Mouse (Mus musculus): ENCODE results near the gene Dhrs2.

Gene Dhrs2

DNA sequence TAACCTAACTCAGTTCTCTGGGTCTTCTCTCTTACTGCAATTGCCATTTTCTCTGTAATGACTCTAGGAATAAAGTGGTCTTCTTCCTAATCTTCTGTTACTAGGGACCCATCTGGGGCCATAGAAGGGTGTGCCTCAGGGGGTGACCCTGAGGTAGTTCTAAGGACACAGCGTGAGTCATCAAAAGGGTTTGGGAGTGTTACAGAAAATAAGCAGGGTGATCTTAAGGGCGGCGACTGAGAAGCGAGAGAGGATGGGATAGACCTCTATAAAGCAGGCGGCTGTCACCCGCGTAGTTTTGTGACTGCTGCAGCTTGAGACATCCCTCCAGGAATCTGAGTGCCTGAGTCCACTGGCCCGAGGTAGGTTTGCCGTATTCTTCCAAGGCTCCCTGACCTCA is at the start of gene Dhrs2:
Gene Dhrs2 (plus strand): TSS at position 301 of the 400 bp plus-strand sequence.
- DNase-seq: no peak

DNA sequence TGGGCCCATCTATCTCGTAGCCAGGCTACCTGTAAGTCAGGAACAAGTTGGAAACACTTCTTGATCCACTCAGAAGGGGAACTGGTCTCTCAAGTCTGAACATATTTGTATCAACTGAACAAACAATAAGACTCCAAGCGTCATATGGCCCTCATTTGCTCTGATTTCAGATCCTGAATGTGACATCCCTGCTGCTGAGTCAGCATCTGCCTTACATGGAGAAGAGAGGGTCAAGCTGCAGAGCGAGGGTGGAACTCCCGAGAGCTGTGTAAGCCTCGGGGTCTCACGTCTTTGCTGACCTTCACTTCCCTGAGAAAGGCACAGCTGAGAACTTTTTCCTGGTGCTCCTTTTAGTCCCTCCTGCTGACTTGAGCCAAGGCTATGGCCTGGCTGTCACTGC is 47.6 kb upstream of the Dhrs2 start:
- no peak for DNase-seq

DNA sequence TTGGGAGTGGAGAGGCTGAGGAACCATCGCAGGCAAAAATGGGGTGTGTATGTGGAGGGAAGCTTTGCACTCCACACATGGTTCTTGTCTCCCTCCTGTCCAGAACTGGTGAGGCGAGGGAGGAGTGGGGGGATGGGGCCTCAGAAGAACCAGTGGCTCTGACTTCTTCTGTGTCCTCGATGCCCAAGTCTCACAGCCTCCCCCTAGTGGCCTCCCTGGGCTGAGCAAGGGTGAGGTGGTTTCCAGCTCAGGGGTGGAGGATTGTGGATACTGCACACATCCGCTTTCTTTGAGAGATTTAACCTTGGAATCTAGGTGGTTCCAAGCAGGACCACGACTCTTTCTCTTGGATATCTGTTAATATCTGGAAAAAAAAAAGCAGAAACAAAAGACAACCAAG is 44.5 kb upstream of the Dhrs2 start:
- DNase-seq: peak; percentile 79

GRCm38 (mm10) chr14:55180951-55181350 is 40.9 kb upstream of the Dhrs2 start:
- no peak for DNase-seq

- no peak for DNase-seq
These were observed 38.6 kb upstream of the Dhrs2 start for GRCm38 (mm10) chr14:55183231-55183630.

DNA sequence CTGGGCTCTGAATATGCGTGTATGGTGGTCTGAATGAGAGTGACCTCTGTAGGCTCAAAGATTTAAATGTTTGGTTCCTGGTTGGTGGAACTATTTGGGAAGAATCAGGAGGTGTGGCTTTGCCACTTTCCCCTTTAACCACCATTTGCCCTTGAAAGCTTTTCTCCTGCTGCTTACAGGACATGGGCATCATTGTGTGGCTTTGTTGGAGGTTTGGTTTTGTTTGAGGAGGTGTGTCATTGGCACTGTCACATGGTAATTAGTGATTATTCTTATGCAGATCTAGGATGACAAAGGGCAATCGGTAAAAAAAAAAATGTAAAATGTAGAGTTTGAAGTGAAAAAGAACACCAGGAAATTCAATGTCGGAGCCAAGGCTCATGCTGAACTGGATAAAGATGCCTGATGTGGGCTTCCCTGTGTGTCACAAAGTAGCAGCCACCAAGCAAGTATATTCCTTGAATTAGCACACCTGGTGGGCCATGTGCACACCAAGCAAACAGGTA is 37.1 kb upstream of the Dhrs2 start:
- no peak for DNase-seq

GRCm38 (mm10) chr14:55188491-55188890 is 33.3 kb upstream of the Dhrs2 start:
- no peak for DNase-seq

- DNase-seq: no peak
These were observed 32.4 kb upstream of the Dhrs2 start for GRCm38 (mm10) chr14:55189351-55189769.

- no peak for DNase-seq
These were observed 28.5 kb upstream of the Dhrs2 start for GRCm38 (mm10) chr14:55193354-55193753.

GRCm38 (mm10) chr14:55193876-55194635 is 27.8 kb upstream of the Dhrs2 start:
- DNase-seq: peak; percentile 39

DNA sequence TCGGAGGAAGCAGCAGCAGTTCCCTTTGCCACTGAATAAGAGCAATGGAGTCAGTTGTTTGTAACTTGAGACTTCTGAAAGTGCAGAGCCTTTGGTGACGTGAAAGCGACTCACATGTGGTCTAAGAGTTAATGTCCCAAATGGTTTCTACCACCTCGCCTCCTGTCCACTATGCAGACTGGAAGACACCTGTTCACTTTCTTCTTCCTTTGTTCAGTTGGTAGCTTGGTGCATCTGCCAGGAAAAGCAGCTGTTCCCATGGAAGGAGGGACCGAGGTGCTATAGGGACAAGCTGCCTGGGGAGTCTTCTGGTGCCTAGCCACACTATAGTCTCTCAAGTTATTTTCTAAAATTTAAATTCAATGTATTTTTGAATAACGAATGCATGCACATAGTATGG is 27.0 kb upstream of the Dhrs2 start:
- no peak for DNase-seq

DNA sequence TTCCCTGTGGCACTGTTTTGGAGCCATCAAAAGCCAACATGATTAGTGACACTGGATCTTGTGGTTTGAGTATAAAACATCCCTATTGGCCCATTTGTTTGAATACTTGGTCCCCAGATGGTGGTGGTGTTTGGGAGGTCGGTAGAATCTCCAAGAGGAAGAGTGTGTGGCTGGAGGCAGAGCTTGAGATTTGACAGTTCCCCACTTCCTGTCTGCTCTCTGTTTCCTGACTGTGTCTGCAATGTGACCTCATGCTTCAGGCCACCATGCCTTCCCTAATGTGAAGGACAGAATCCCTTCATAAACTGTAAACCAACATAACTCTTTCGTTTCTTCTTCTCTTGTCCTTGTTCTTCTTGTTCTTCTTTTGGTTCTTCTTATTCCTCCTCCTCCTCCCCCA is 24.7 kb upstream of the Dhrs2 start:
- DNase-seq: peak; percentile 13

DNA sequence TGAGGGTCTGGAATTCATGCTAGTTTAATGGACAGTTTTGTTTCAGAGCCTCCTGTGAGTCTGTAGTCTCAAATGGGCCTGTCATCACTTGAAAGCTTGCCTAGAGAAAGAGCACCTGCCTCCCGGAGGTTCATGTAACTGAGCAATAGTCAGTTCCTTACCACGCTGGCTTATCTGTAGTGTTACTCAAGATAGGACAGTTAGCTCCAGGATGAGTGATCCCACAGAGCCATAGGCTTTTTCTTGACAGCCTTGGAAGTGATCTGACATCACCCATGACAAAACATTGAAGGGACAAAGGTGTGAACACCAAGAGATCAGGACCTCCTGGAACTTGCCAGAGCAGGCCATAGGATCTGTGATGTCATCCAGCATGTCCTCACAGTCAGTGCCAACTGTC is 23.6 kb upstream of the Dhrs2 start:
- DNase-seq: no peak

DNA sequence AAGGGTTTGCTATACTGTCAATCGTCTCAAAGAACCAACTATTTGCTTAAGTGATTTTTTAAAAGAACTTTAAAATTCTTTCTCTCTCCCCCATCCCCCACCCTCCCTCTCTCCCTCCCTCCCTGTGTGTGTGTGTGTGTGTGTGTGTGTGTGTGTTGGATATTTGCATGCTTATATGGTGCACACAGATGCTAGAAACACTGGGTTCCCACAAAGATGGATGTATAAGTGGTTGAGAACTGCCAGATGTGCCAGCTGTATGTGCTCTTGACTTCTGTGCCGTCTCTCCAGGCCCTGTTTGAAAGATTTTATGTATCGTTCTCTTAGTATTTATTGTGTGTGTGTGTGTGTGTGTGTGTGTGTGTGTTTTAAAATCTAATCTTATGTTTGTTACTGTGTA is 17.3 kb upstream of the Dhrs2 start:
- no peak for DNase-seq

- DNase-seq: no peak
These were observed 16.6 kb upstream of the Dhrs2 start for GRCm38 (mm10) chr14:55205045-55205750.

DNA sequence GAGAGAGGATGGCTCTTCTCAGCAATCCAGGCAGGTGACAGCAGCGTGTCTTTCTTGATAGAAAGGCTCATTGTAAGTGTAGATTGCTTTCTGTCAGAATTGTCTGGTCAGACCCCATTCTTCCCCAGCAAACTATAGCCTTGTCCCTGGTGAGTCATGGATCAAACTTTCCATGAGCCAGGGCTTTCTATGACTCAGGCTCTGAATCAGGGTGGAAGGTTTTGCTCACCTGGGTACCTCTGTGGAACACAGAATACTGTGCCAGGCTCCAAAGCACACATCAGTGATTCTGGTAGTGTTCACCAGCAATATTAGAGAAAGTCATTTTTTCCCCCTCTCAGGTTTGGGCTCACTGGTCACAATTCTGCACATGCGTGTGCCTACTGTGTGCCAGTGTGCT is 13.5 kb upstream of the Dhrs2 start:
- no peak for DNase-seq

DNA sequence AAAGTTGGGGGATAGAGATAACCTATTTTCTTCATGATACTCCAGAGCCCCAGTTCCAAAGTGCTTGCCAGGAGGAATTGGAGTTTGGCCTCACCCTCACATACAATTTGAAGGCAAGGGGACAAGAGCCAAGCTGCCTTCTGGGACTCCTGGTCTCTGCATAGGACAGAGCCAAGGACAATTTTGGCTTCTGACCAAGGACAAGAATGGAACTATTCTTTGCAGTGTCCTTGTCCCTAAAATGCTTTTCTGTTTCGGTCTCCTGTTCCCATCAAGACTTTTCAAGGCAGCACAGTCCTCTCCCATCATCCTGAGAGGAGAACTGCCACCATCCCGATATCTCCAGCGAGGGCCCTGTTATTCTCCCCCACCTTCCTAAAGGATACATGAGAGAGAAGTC is 8.2 kb upstream of the Dhrs2 start:
- no peak for DNase-seq

GRCm38 (mm10) chr14:55214507-55214906 is 7.3 kb upstream of the Dhrs2 start:
- peak; percentile 81 for DNase-seq

DNA sequence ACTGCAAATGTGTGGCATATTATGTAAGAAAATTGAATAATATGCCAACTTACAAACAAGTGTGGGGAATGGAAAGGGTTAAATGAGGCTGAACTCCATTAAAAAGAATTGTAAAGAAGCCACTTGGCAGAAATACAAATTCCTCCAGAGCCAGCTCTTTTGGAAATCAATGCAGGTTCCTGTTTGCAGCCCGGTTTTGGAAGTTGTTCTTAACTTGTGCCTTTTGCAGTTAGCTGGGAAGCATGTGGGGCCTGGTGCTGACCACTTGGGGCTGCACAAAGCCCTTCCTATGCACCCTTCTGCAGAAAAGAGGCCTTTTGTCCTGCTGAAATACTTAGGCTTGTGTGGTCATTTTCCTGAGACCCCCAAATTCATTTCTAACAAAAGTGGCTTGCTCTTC is 1.4 kb downstream of the Dhrs2 start:
- DNase-seq: no peak

DNA sequence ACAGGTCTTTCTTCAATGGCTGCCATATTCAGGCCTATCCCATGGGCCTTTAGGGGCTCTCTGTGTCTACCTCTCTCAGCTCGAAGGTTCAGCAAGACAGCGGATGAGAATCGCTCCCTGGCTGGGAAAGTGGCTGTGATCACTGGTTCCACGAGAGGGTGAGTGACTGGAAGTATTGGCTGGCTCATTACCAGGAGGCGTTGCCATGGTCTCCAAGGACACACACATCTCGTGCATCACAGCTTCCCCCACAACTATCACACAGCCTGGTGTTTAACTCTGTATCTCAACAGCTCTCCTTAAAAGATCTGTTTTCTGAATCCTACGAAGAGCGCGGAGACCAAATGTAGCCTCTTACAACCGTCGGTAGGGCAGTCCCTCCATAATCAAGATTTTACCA is 12.8 kb downstream of the Dhrs2 start:
- DNase-seq: no peak

DNA sequence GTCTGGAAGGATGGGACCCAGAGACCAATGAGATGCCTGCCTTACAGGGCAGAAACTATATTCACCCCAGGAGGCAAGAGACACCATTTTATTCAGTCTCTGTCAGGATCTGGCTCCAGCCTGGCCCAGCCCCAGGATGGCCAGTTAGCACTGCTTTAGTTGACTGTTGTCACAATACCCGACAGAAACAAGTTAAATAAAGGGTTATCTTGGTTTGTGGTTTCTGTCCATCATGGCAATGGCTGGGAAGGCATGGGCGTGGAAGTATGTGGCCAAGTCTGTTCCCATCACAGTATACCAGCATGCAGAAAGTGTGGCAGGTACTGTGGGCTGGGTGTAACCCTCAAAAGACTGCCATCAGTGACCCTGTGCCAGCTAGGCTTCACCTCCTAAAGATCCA is 14.9 kb downstream of the Dhrs2 start:
- no peak for DNase-seq

DNA sequence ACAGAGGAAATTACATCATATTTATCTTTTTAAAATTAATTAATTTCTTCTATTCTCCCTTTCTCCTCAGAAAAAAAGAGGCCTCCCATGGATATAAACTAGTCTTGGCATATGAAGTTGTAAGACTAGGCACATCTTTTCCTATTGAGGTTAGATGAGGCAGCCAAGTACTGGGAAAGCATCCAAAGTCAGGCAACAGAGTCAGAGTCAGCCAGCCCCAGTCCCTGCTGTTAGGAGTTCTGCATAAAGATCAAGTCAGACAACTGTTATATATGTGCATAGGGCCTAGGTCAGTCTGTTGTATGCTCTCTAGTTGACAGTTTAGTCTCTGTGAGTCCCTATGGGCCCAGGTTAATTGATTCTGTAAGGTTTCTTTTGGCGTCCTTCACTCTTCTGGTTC is 20.9 kb downstream of the Dhrs2 start:
- no peak for DNase-seq

DNA sequence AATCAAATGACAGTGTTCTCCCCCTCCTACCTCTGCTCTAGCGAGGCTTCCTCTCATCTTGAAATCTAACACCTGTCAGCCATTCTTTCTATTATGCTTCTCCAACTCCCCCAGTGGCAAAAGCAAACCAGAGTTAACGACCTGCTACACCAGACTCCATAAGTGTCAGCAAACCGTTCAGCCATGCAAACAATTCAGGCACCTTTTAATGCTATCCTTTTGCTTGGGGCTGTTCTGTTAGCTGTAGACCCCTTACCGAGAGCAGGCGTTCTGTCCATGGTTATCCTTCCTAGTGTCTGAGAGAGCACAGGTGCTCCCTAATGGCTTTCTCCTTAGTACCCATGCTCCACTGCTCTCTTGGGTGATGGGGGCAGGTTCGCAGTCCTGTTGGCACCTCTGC is 25.4 kb downstream of the Dhrs2 start:
- DNase-seq: no peak

DNA sequence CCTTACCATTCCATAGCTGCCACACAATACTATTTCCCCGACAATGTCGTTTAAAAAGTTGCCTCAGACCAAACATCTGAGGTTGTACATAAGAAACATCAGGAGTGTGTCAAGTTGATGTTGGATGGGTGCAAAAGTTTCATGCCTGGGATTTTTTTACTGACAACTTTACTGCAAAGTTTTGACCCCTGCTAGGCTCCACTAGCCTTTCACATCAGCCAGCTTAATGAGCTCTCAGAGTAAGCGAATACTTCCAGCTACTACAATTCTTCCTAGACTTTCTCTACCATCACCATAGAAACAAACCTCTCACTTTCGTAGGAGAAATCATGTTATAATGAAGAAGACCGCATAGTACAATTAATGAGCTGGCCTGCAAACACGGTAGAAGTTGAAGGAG is 26.5 kb downstream of the Dhrs2 start:
- no peak for DNase-seq

DNA sequence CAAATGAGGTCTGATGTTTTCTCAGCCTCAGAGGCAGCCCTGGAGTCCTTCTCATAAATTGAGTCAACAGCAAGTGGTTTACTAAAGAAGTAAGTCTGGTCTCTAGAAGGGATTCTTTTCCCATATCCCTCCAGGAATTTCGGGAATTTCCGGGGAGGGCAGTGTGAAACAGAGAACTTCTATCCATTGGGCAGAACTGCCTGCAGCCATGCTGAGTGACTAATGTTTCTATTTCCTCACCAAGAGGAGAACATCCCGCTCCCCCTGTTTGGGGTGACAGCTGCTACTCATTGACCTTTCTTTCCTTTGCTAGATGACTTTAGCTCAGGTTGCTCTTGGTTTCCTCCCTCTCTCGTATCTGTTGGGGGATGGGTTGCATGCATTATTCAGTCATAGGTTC is 31.8 kb downstream of the Dhrs2 start:
- DNase-seq: no peak
